Mouse (Mus musculus) cerebellum, postnatal 25 days (tissue): ENCODE results near the gene Gpr162.
A peak's percentile ranks its signal among the peaks of the same experiment; 100 is the strongest.

Experiments
- DNase-seq, 2 experiments: peaks; one replicate each; pipeline ENCODE4 v3.0.0; 2021; ENCODE audit warnings: mixed read lengths in 2 of 2

The Gpr162 gene

GRCm38 (mm10) chr6:124881821-124882220, 18.0 kb upstream of the Gpr162 start:
- DNase-seq: no peak

- DNase-seq: no peak
These were observed 15.6 kb upstream of the Gpr162 start for GRCm38 (mm10) chr6:124879390-124879789.

- DNase-seq: no peak
These were observed 10.6 kb upstream of the Gpr162 start for GRCm38 (mm10) chr6:124874348-124874747.

GRCm38 (mm10) chr6:124866560-124866959, 2.8 kb upstream of the Gpr162 start:
- no peak for DNase-seq

GRCm38 (mm10) chr6:124865766-124866362, 2.1 kb upstream of the Gpr162 start:
- DNase-seq: peak; percentile 32 to 38

- DNase-seq: peak; percentile 53 to 56
These were observed 592 bp downstream of the Gpr162 start for GRCm38 (mm10) chr6:124863125-124863657.

- DNase-seq: peak; percentile 35 to 38
These were observed 1.2 kb downstream of the Gpr162 start for GRCm38 (mm10) chr6:124862406-124863124.

GRCm38 (mm10) chr6:124861802-124862201, 2.0 kb downstream of the Gpr162 start:
- DNase-seq: peak in 1 of 2 experiments; percentile 59

- DNase-seq: peak in 1 of 2 experiments; percentile 57
These were observed 2.5 kb downstream of the Gpr162 start for GRCm38 (mm10) chr6:124861266-124861665.

GRCm38 (mm10) chr6:124860511-124860910, 3.3 kb downstream of the Gpr162 start:
- peak in 1 of 2 experiments; percentile 38 for DNase-seq

GRCm38 (mm10) chr6:124859725-124860124, 4.1 kb downstream of the Gpr162 start:
- DNase-seq: peak; percentile 96 to 97

GRCm38 (mm10) chr6:124858561-124859318, 5.0 kb downstream of the Gpr162 start:
- peak in 1 of 2 experiments; percentile 43 for DNase-seq

GRCm38 (mm10) chr6:124857840-124858530, 5.8 kb downstream of the Gpr162 start:
- peak in 1 of 2 experiments; percentile 30 for DNase-seq

GRCm38 (mm10) chr6:124856916-124857839, 6.6 kb downstream of the Gpr162 start, which contains the start of gene P3h3:
Gene P3h3, minus strand, starts transcription at chr6:124857752.
- DNase-seq: peak; percentile 92 to 94

GRCm38 (mm10) chr6:124856321-124856720, 7.5 kb downstream of the Gpr162 start:
- DNase-seq: peak; percentile 48 to 69

GRCm38 (mm10) chr6:124854647-124855046, 9.1 kb downstream of the Gpr162 start:
- no peak for DNase-seq

- no peak for DNase-seq
These were observed 13.2 kb downstream of the Gpr162 start for GRCm38 (mm10) chr6:124850535-124850934.

GRCm38 (mm10) chr6:124847305-124847704, 16.5 kb downstream of the Gpr162 start:
- DNase-seq: peak; percentile 95 to 96

GRCm38 (mm10) chr6:124840241-124841167, 23.3 kb downstream of the Gpr162 start, which contains the start of gene Gnb3:
Gene Gnb3, minus strand, starts transcription at chr6:124840275.
- DNase-seq: no peak

- peak; percentile 34 to 46 for DNase-seq
These were observed 24.0 kb downstream of the Gpr162 start for GRCm38 (mm10) chr6:124839805-124840204.
